Mouse (Mus musculus): ENCODE measurements around the gene Olfr374. TPM values are rescaled to one million over a fixed set of nuclear protein-coding genes. Genes with fewer than 3 reads are reported as not detected.
"Not testable (repeated sequence)": the region's sequence is repeated elsewhere in the genome, so short reads cannot be mapped to it uniquely, and the experiment has no call there.

The Olfr374 gene
- not detected for total RNA-seq (2021)
- long read RNA-seq, experiment 1 = 0 reads
- long read RNA-seq, experiment 2 = 0 reads

- DNase-seq = no peak
Measured at GRCm38 (mm10) chr8:72106740-72107139, at the start of gene Olfr374. TSS of gene Olfr374 (plus strand) at chr8:72107040.

GRCm38 (mm10) chr8:72057643-72058042, 49.2 kb upstream of the Olfr374 start:
- not testable (repeated sequence) for DNase-seq

- DNase-seq = not testable (repeated sequence)
Measured at GRCm38 (mm10) chr8:72066819-72067399, 39.9 kb upstream of the Olfr374 start.

GRCm38 (mm10) chr8:72082877-72083276, 24.0 kb upstream of the Olfr374 start, which contains the start of gene Olfr373:
TSS of gene Olfr373 (plus strand) at chr8:72083177.
- DNase-seq = not testable (repeated sequence)

GRCm38 (mm10) chr8:72084744-72085143, 22.1 kb upstream of the Olfr374 start:
- no peak for DNase-seq

- not testable (repeated sequence) for DNase-seq
Measured at GRCm38 (mm10) chr8:72087611-72088010, 19.2 kb upstream of the Olfr374 start.

GRCm38 (mm10) chr8:72096721-72097120, 10.1 kb upstream of the Olfr374 start:
- DNase-seq = not testable (repeated sequence)

GRCm38 (mm10) chr8:72099377-72100103, 7.3 kb upstream of the Olfr374 start:
- peak; percentile 39 for DNase-seq

- DNase-seq = no peak
Measured at GRCm38 (mm10) chr8:72105165-72105564, 1.7 kb upstream of the Olfr374 start.

GRCm38 (mm10) chr8:72110876-72111275, 4.0 kb downstream of the Olfr374 start:
- DNase-seq = no peak

GRCm38 (mm10) chr8:72112486-72112885, 5.6 kb downstream of the Olfr374 start:
- no peak for DNase-seq

- no peak for DNase-seq
Measured at GRCm38 (mm10) chr8:72115202-72115601, 8.4 kb downstream of the Olfr374 start.

- DNase-seq = no peak
Measured at GRCm38 (mm10) chr8:72118616-72119015, 11.8 kb downstream of the Olfr374 start.

- not testable (repeated sequence) for DNase-seq
Measured at GRCm38 (mm10) chr8:72121486-72121885, 14.6 kb downstream of the Olfr374 start.

GRCm38 (mm10) chr8:72121997-72122396, 15.2 kb downstream of the Olfr374 start:
- no peak for DNase-seq

- DNase-seq = no peak
Measured at GRCm38 (mm10) chr8:72127834-72128233, 21.0 kb downstream of the Olfr374 start.

- DNase-seq = no peak
Measured at GRCm38 (mm10) chr8:72131251-72131650, 24.4 kb downstream of the Olfr374 start.

GRCm38 (mm10) chr8:72131901-72132300, 25.1 kb downstream of the Olfr374 start:
- DNase-seq = no peak

GRCm38 (mm10) chr8:72132417-72132816, 25.6 kb downstream of the Olfr374 start:
- DNase-seq = no peak

- DNase-seq = no peak
Measured at GRCm38 (mm10) chr8:72132891-72133290, 26.1 kb downstream of the Olfr374 start.

GRCm38 (mm10) chr8:72133507-72133906, 26.7 kb downstream of the Olfr374 start:
- no peak for DNase-seq

GRCm38 (mm10) chr8:72134756-72135445, 28.1 kb downstream of the Olfr374 start, which contains the start of gene Tpm4:
TSS of gene Tpm4 (plus strand) at chr8:72134975.
- peak; percentile 69 for DNase-seq
